Mouse (Mus musculus): ENCODE measurements at regions not wholly inside any gene's neighbourhood (a gene's known extent, or its start where the extent isn't known, plus 50 kb on each side); places are given as distances from the start of the nearest gene placed in this dataset.
A peak's percentile ranks its signal among the peaks of the same experiment; 100 is the strongest.

DNA sequence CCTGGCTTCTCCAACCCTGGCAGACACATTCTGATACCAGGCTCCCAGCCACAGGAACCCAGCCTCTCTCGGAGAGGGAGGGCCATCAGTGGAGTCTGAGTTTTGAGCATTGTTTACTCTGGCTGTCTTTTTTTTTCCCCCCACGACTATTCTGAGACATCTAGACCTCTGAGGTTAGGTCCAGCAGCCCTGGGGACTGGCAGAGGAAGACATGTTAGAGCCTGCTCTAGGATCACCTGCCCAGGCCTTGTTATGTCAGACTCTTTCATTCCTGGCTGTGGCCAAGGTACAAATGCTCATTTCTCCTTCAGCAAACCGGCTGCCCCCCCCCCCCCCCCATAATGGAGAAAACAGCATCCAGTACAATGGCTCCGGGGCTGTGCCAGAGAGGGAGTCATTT, 291.4 kb downstream of the CK137956 start:
- no peak overlapping the region for H3K9ac ChIP-seq
- whole genome bisulfite sequencing, result 39% methylated on average over 4 of the region's 4 CpGs
- no peaks in the 10 kb centered on the region for H3K36me3 ChIP-seq
- no peaks in the 10 kb centered on the region; the same call in 1 of the 2 replicates for H3K27me3 ChIP-seq
- no peak overlapping the region for H3K4me2 ChIP-seq
- H3K27ac ChIP-seq, result no peak overlapping the region
- H3K9me3 ChIP-seq (replicated peaks), result no peaks in the 10 kb centered on the region
- ATAC-seq (replicated peaks; ENCODE audit: low FRiP score), result no peak
- no peak overlapping the region for H3K4me3 ChIP-seq (replicated peaks)
- H3K4me1 ChIP-seq, result peaks cover 7% of the 10 kb centered on the region; the same call in 1 of the 2 replicates

DNA sequence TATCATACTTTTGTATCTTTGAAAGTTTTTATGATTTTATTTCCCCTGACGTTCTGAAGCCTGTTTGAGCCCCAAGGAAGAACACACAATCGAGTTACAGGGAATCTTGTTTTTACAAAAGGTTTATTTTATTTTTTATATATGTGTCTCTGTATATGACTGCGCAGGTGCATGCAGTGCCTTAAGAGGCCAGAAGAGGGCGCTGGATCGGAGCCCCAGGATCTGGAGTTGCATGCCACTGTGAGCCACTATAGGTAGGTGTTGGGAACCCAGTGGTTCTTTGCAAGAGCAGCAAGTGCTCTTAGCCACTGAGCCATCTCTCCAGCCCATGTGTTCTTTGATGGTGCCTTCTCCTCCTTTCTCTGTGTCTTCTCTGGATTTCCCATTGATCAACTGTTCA, 292.3 kb downstream of the CK137956 start:
- Histone ChIP-seq H3K27ac (no peak overlapping the region), H3K9me3 (replicated peaks) (no peaks in the 10 kb centered on the region), H3K36me3 (no peaks in the 10 kb centered on the region), H3K4me1 (peaks cover 7% of the 10 kb centered on the region; the same call in 1 of the 2 replicates), H3K4me3 (replicated peaks) (no peak overlapping the region), H3K27me3 (no peaks in the 10 kb centered on the region; the same call in 1 of the 2 replicates), H3K9ac (no peak overlapping the region), H3K4me2 (no peak overlapping the region)
- 57% methylated on average over 5 of the region's 5 CpGs for WGBS
- ATAC-seq (replicated peaks; ENCODE audit: low FRiP score), result no peak

DNA sequence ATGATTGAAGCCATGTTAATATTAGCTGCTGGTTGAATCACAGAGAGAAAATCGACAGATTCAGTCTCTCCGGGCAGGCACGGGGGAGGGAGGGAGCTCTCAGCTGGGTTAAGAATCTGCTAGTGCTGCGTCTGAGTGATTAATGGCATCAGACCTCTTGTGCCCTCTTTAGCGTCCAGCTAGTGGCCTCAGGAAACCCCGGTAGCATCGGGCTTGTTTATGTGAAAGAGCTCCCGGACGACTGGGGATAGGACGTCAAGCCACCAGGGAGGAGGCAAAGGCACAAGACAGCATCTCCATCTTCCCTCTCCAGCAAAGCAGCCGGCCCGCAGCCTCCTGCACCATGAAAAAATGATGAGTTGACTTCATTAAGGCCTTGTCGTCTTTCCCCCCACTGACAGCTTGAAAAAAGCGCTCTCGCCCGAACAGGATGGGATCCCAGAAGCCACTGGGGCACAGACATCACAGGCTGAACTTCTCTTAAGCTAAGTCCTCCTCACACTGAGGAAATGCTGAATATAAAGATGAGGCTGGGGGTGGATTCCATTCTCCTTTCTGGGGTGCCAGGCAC, 294.9 kb downstream of the CK137956 start:
- Histone ChIP-seq H3K4me3 (replicated peaks) (no peak overlapping the region), H3K4me2 (0 out of 2 replicates have a peak overlapping the region, but pooled peaks have one; percentile 12), H3K27ac (no peak overlapping the region), H3K9me3 (replicated peaks) (no peaks in the 10 kb centered on the region), H3K36me3 (no peaks in the 10 kb centered on the region), H3K9ac (no peak overlapping the region), H3K27me3 (no peaks in the 10 kb centered on the region; the same call in 1 of the 2 replicates), H3K4me1 (peaks cover 7% of the 10 kb centered on the region; the same call in 1 of the 2 replicates)
- WGBS, result 16% methylated on average over 16 of the region's 16 CpGs
- ATAC-seq (replicated peaks; ENCODE audit: low FRiP score), result no peak

DNA sequence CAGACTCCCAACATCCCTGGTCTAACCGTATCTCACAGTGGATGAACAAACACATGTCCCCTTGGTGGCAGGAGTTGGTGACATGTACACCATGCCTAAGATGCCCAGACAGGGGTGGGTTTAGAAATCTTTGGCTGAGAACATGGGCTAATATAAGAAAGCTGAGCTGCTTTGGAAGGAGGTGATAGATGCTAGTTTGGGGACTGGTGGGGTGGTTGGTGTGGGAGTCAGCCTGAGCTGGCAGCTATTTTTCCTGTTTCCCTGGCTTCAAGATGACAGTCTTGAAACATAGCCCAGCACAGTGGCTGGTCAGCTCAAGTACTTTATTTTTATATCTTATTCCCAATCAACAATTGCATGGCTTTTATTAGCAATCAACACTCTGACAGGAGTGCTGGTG, 302.0 kb upstream of the Gjb5 start:
- no peaks in the 10 kb centered on the region for H3K4me1 ChIP-seq
- H3K9ac ChIP-seq, result no peak overlapping the region
- no peaks in the 10 kb centered on the region for H3K9me3 ChIP-seq (replicated peaks)
- no peak overlapping the region for H3K27ac ChIP-seq
- WGBS, result 88% methylated on average over 1 of the region's 1 CpGs
- H3K36me3 ChIP-seq, result no peaks in the 10 kb centered on the region
- no peak overlapping the region for H3K4me3 ChIP-seq (replicated peaks)
- no peak for ATAC-seq (replicated peaks; ENCODE audit: low FRiP score)
- H3K4me2 ChIP-seq, result no peak overlapping the region
- no peaks in the 10 kb centered on the region for H3K27me3 ChIP-seq

DNA sequence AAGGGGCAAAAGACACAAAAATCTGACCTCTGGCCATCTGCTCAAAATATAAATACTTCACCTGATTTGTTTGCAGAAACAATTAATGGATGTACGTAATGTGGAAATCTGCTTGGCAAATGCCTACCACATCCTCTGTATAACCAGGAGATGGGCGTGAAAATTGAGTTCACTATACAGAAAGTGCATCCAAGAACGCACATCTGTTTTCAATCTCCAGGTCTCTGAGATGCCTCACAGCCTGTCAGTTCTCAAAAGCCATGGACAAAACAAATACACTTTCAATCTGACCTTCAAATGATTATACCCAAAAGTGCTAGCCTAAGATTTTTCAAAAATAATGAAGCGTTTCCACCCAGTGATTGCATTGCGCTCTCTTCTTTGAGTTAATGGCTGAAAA, 293.6 kb upstream of the Gjb5 start:
- Histone ChIP-seq H3K9ac (no peak overlapping the region), H3K27me3 (no peaks in the 10 kb centered on the region), H3K9me3 (replicated peaks) (no peaks in the 10 kb centered on the region), H3K4me1 (0 out of 2 replicates have a peak, but pooled peaks cover 11% of the 10 kb centered on the region), H3K4me2 (no peak overlapping the region), H3K4me3 (replicated peaks) (no peak overlapping the region), H3K36me3 (no peaks in the 10 kb centered on the region), H3K27ac (no peak overlapping the region)
- 83% methylated on average over 5 of the region's 5 CpGs for whole genome bisulfite sequencing
- no peak for ATAC-seq (replicated peaks; ENCODE audit: low FRiP score)

DNA sequence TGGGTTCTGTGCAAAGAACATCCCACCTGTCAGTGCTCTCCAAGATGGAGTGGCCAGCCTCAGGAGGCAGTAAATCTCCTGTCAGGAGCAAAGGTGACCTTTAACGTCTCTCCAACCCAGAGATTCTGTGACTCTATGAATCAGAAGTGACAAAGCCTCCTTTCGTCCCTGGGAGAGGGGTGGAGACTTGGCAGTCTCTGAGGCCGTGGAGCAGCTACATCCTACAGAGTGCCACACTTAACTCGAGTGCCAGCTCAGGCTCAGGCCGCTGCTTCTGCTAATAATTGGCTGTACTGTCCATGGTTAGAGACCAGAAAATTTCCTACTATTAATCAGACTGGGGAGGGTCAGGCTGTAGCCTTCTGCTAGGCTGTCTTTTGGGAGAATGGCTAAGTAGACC, 290.0 kb upstream of the Gjb5 start:
- H3K27ac ChIP-seq, result no peak overlapping the region
- 34% methylated on average over 5 of the region's 5 CpGs for WGBS
- H3K9ac ChIP-seq, result no peak overlapping the region
- no peaks in the 10 kb centered on the region for H3K36me3 ChIP-seq
- ATAC-seq (replicated peaks; ENCODE audit: low FRiP score), result no peak
- H3K4me3 ChIP-seq (replicated peaks), result no peak overlapping the region
- no peaks in the 10 kb centered on the region for H3K9me3 ChIP-seq (replicated peaks)
- H3K4me1 ChIP-seq, result 0 out of 2 replicates have a peak, but pooled peaks cover 11% of the 10 kb centered on the region
- no peak overlapping the region for H3K4me2 ChIP-seq
- H3K27me3 ChIP-seq, result no peaks in the 10 kb centered on the region

DNA sequence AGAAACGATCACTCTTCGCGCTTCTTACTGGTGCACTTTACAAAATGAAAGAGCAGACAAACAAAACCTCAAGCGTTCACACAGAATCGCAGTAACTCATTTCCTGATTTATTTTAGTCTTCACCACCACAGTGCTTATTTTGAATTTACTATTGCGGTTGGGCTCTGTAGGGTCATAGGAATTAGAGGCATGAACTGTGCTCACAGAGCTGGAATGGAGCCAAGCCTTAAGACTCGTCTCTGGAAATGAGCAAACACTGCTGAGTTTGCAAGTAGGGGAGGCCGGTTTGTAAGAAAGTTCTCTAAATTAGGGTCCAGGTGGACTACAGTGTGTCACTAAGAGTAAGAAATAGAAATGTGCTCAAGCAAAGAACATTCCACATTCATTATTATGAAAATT, 289.2 kb upstream of the Gjb5 start:
- Histone ChIP-seq H3K9me3 (replicated peaks) (no peaks in the 10 kb centered on the region), H3K4me2 (no peak overlapping the region), H3K9ac (no peak overlapping the region), H3K27me3 (no peaks in the 10 kb centered on the region), H3K4me3 (replicated peaks) (no peak overlapping the region), H3K36me3 (no peaks in the 10 kb centered on the region), H3K27ac (no peak overlapping the region), H3K4me1 (0 out of 2 replicates have a peak, but pooled peaks cover 11% of the 10 kb centered on the region)
- 44% methylated on average over 8 of the region's 8 CpGs for WGBS
- ATAC-seq (replicated peaks; ENCODE audit: low FRiP score), result no peak

DNA sequence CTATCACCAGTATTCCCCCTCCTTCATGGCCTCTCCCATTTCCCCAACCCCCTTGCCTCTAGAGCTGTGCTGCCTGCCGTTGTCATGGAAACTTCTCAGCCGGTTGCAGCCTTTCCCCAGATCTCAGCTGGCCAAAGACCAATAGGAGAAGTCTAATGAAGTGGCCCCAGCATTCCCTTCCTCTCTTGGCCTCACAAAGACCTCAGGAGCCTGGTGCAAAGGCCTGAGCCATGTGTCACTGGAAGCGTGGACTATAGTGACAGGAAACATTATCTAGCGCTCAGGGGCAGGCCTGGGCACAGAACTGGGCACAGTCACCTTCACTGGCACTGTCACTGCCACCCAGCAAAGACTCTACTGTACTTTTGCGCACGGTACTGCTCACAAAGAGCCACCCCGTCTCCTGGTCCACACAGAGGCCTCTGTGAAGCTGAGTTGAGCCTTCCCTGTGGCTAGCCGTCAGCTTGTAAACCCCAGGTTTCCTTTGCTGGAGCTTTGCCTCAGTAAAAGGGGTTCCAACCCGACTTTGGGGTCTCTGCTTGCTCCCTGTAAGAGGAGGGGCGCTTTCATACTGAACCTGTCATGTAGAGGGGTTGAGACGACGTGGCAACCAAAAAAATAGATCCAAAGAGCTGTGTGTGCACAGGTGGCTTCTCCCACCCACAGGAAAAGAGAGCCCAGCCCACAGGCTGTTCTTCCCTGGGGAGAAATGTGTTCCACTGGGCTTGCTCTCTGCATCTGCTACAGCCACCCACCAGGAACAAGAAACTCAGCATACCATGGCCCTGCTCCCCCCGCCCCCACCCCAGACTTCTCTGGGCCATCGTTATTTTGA, 282.5 kb upstream of the Gjb5 start:
- Histone ChIP-seq H3K27me3 (no peaks in the 10 kb centered on the region), H3K9ac (no peak overlapping the region), H3K4me3 (replicated peaks) (no peak overlapping the region), H3K9me3 (replicated peaks) (no peaks in the 10 kb centered on the region), H3K27ac (peak overlapping the region; percentile 14; the same call in 1 of the 2 replicates), H3K4me2 (no peak overlapping the region), H3K4me1 (peaks cover 8% of the 10 kb centered on the region), H3K36me3 (no peaks in the 10 kb centered on the region)
- peak; percentile 64 for ATAC-seq (replicated peaks; ENCODE audit: low FRiP score)
- 50% methylated on average over 14 of the region's 14 CpGs for WGBS

DNA sequence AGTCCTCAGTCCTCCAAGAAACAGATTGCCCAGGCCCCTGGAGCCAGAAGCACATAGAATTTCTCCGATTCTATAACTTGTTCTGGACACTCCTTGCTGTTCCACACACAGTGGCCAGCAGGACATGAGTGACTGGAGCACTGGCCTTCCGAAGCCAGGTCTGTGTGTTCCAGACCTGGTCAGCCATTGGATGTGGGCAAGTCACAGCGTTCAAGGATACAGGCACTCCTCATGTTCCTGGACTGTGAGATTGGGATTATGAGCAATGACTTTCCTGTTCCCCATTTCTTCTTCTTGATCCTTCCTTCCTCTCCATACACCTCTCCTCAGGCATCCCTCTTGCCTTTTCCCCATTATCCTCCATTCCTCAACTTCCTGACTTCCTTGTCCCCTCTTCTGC, 281.8 kb upstream of the Gjb5 start:
- Histone ChIP-seq H3K9me3 (replicated peaks) (no peaks in the 10 kb centered on the region), H3K36me3 (no peaks in the 10 kb centered on the region), H3K4me3 (replicated peaks) (no peak overlapping the region), H3K4me2 (no peak overlapping the region), H3K9ac (no peak overlapping the region), H3K4me1 (peaks cover 8% of the 10 kb centered on the region), H3K27me3 (no peaks in the 10 kb centered on the region), H3K27ac (no peak overlapping the region)
- 87% methylated on average over 3 of the region's 3 CpGs for WGBS
- no peak for ATAC-seq (replicated peaks; ENCODE audit: low FRiP score)

DNA sequence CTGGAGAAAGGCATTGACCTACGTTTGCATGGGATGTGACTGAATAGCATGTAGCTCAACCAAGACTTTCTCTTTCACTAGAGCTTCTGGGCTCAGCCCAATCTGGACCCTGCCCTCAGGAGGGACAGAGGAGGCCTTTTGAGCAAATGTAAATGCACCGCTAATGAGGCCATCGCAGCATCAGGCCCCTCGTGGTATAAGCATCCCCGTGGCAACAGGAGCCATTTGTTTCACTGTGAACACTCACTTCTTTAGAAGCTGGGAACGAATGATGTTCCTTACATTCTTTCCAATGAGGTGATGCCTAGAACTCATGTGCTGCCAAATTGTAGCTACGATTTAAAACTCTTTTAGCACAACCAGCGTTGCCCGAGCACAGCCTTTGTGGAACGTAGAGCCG, 279.0 kb upstream of the Gjb5 start:
- Histone ChIP-seq H3K9me3 (replicated peaks) (no peaks in the 10 kb centered on the region), H3K4me1 (peaks cover 8% of the 10 kb centered on the region), H3K27me3 (no peaks in the 10 kb centered on the region), H3K4me2 (no peak overlapping the region), H3K4me3 (replicated peaks) (no peak overlapping the region), H3K9ac (no peak overlapping the region), H3K36me3 (no peaks in the 10 kb centered on the region), H3K27ac (no peak overlapping the region)
- 46% methylated on average over 11 of the region's 11 CpGs for WGBS
- ATAC-seq (replicated peaks; ENCODE audit: low FRiP score), result no peak

DNA sequence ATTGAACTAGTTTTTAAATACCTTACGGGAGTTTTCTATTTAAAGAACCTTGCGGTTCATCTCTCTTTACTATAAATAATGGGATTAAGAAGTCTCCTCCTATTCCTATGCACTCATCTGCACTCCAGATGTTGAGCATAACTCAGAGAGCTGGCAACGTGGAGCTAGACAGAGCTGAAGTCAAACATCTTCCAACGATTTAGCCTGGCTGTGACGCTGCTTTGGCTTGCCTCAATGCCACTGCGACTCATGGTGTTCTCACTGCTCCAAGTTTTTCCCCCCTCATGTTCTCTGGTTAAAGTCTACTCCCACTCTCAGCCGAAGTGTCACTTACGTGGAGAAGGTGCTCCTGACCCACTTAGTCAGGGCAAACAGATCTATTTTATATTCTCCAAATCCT, 277.3 kb upstream of the Gjb5 start:
- no peak for ATAC-seq (replicated peaks; ENCODE audit: low FRiP score)
- Histone ChIP-seq H3K4me1 (peaks cover 2% of the 10 kb centered on the region), H3K27me3 (no peaks in the 10 kb centered on the region), H3K4me2 (no peak overlapping the region), H3K36me3 (no peaks in the 10 kb centered on the region), H3K4me3 (replicated peaks) (no peak overlapping the region), H3K9me3 (replicated peaks) (no peaks in the 10 kb centered on the region), H3K27ac (no peak overlapping the region), H3K9ac (no peak overlapping the region)
- 67% methylated on average over 8 of the region's 8 CpGs for WGBS

DNA sequence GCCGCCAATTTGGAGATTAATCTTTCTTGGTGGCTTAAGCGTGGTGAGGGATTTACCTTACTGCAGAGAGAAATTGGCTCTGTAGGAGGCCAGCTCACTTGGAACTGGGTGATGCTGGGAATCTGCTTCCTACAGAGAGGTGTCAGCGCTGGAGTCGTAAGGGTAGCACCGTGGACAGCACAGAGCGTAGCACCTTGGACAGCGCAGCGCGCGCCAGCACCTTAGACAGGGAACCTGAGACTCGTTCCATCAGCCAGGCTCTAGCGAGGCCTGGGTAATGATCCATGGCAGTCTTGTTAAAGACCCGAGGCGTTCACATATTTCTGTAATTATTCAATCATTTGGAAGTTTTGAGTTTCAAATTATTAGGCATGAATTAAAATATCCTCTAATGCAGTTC, 261.9 kb upstream of the Gjb5 start:
- Histone ChIP-seq H3K9ac (no peak overlapping the region), H3K27me3 (no peaks in the 10 kb centered on the region), H3K9me3 (replicated peaks) (no peaks in the 10 kb centered on the region), H3K4me2 (no peak overlapping the region), H3K4me3 (replicated peaks) (no peak overlapping the region), H3K4me1 (no peaks in the 10 kb centered on the region), H3K36me3 (no peaks in the 10 kb centered on the region), H3K27ac (no peak overlapping the region)
- 3% methylated on average over 14 of the region's 14 CpGs for WGBS
- ATAC-seq (replicated peaks; ENCODE audit: low FRiP score), result peak; percentile 92
